ENCODE assay signal across 11 mouse cellular contexts in genomic region chr5:100221005-100221583, GRCm38 (mm10).
DNase-seq lines count a peak whose midpoint lies in the region; ATAC-seq and TF ChIP-seq lines count a peak whose summit lies in the region.
"Had no signal": no experiment of that assay in that cellular context is flagged by ENCODE, and none has a peak within 500 bp of the region (broad histone marks: within the 10 kb centered on the region; RNA-seq: fewer than 3 reads in every experiment).

No protein-coding gene starts in this region.

- no peak overlapping the region for H3K4me3 ChIP-seq in heart, postnatal 0 days (ENCODE audit: low read depth, low read length)
- H3K4me3 ChIP-seq: midbrain, embryonic 12.5 days had no signal

- WGBS in heart, postnatal 0 days = 55% methylated on average over 10 of the region's 10 CpGs

- no peak for TF ChIP-seq CTCF in heart, postnatal 0 days (IDR thresholded peaks at IDR 0.05; ENCODE audit: low read depth)

- 0 out of 2 replicates have a peak overlapping the region, but pooled peaks have one; percentile 6 for H3K4me2 ChIP-seq in heart, postnatal 0 days (ENCODE audit: low read depth, low read length)
- H3K4me2 ChIP-seq: midbrain, embryonic 12.5 days had no signal

- H3K27me3 ChIP-seq in heart, postnatal 0 days (ENCODE audit: control insufficient read depth, insufficient read depth, low read length) = no peaks in the 10 kb centered on the region
- H3K27me3 ChIP-seq: midbrain, embryonic 12.5 days had no signal

- H3K36me3 ChIP-seq in heart, postnatal 0 days (replicated peaks; ENCODE audit: control insufficient read depth, insufficient read depth, low read length) = no peaks in the 10 kb centered on the region
- H3K36me3 ChIP-seq: midbrain, embryonic 12.5 days had no signal

- no peaks in the 10 kb centered on the region for H3K9me3 ChIP-seq in heart, postnatal 0 days (replicated peaks; ENCODE audit: control insufficient read depth, low read length)
- H3K9me3 ChIP-seq: midbrain, embryonic 12.5 days had no signal

- DNase-seq in heart, postnatal 0 days (ENCODE audit: low spot score) = no peak
- DNase-seq in heart, postnatal 36 days = no peak
- peak; percentile 29 for DNase-seq in lung, postnatal 10 days
- no peak for DNase-seq in lung, postnatal 36 days
- peak; percentile 41 to 49 for DNase-seq in kidney, postnatal 36 days
- DNase-seq in thymus, postnatal 25 days = no peak
- no peak for DNase-seq in thymus, postnatal 36 days
- DNase-seq: lung, adult 18-20 months had no signal

- H3K4me1 ChIP-seq in heart, postnatal 0 days (ENCODE audit: control insufficient read depth, insufficient read depth) = peaks cover 3% of the 10 kb centered on the region; the same call in 1 of the 2 replicates

- TF ChIP-seq EP300 in heart, postnatal 0 days (IDR thresholded peaks at IDR 0.05; ENCODE audit: low read depth) = no peak

- peak; percentile 12; the same call in 1 of the 2 replicates for ATAC-seq in heart, postnatal 0 days (ENCODE audit: insufficient read depth, low read depth)
- ATAC-seq in hematopoietic stem cell, adult 5-6 weeks (replicated peaks in 1 of 2; ENCODE audit: insufficient read depth in 1 of 2, low FRiP score in 2 of 2, low TSS enrichment in 1 of 2, low read depth in 1 of 2, poor library complexity in 2 of 2, severe bottlenecking in 2 of 2) = peak; percentile 4 to 23; a peak in 1 of 4 replicates
- ATAC-seq: inflammation-experienced regulatory T-cells, adult 6 months had no signal

- H3K9ac ChIP-seq in heart, postnatal 0 days (replicated peaks; ENCODE audit: low read depth, low read length) = no peak overlapping the region
- H3K9ac ChIP-seq: midbrain, embryonic 12.5 days had no signal

- H3K27ac ChIP-seq in heart, postnatal 0 days (ENCODE audit: low read depth) = no peak overlapping the region
- H3K27ac ChIP-seq: midbrain, embryonic 12.5 days had no signal

- intact Hi-C loops in heart, postnatal 36 days (cut with DNase I) = no loop called here

Comparison
In these comparisons a context has a peak if more than half of its experiments do, and no peak if none do; other contexts are left out.
1. DNase-seq: peak in lung, postnatal 10 days (single experiment) and kidney, postnatal 36 days (2 of 2); none in heart, postnatal 0 days (single experiment), heart, postnatal 36 days (0 of 2), lung, postnatal 36 days (single experiment), thymus, postnatal 25 days (single experiment) and thymus, postnatal 36 days (0 of 2).